Mouse (Mus musculus): ENCODE results near the gene Gpr146. TPM values are rescaled to one million over a fixed set of nuclear protein-coding genes. Genes with fewer than 3 reads are reported as not detected.

Gene Gpr146
- polyA plus RNA-seq, 1 experiment from 2014 or later: 8.5 TPM

GRCm38 (mm10) chr5:139413545-139413944 lies 36.0 kb downstream of the Gpr146 start:
- Histone ChIP-seq H3K4me1 (replicated peaks) (peaks cover 30% of the 10 kb centered on the region), H3K27me3 (replicated peaks) (peaks cover 66% of the 10 kb centered on the region), H3K36me3 (no peaks in the 10 kb centered on the region), H3K9ac (no peak overlapping the region), H3K4me3 (no peak overlapping the region), H3K4me2 (no peak overlapping the region), H3K9me3 (replicated peaks) (peaks cover 7% of the 10 kb centered on the region; the same call in 1 of the 2 replicates), H3K27ac (ENCODE audit: poor library complexity, severe bottlenecking) (no peak overlapping the region)
- 86% methylated on average over 4 of the region's 4 CpGs for WGBS
- no peak for ATAC-seq (ENCODE audit: insufficient number of reproducible peaks, low FRiP score)

- Histone ChIP-seq H3K9ac (no peak overlapping the region), H3K27me3 (replicated peaks) (peaks cover 72% of the 10 kb centered on the region), H3K4me1 (replicated peaks) (peaks cover 26% of the 10 kb centered on the region), H3K4me2 (no peak overlapping the region), H3K4me3 (no peak overlapping the region), H3K36me3 (no peaks in the 10 kb centered on the region), H3K9me3 (replicated peaks) (peaks cover 7% of the 10 kb centered on the region; the same call in 1 of the 2 replicates), H3K27ac (ENCODE audit: poor library complexity, severe bottlenecking) (no peak overlapping the region)
- ATAC-seq (ENCODE audit: insufficient number of reproducible peaks, low FRiP score): no peak
- WGBS: 89% methylated on average over 5 of the region's 5 CpGs
Measured at GRCm38 (mm10) chr5:139415001-139415400, 37.5 kb downstream of the Gpr146 start.

- Histone ChIP-seq H3K4me1 (replicated peaks) (peaks cover 21% of the 10 kb centered on the region), H3K9ac (no peak overlapping the region), H3K27me3 (replicated peaks) (peaks cover 77% of the 10 kb centered on the region), H3K9me3 (replicated peaks) (peaks cover 7% of the 10 kb centered on the region; the same call in 1 of the 2 replicates), H3K4me2 (no peak overlapping the region), H3K4me3 (no peak overlapping the region), H3K36me3 (no peaks in the 10 kb centered on the region), H3K27ac (ENCODE audit: poor library complexity, severe bottlenecking) (no peak overlapping the region)
- no peak for ATAC-seq (ENCODE audit: insufficient number of reproducible peaks, low FRiP score)
- WGBS: 91% methylated on average over 4 of the region's 4 CpGs
Measured at GRCm38 (mm10) chr5:139416942-139417341, 39.4 kb downstream of the Gpr146 start.

GRCm38 (mm10) chr5:139417480-139417879 lies 40.0 kb downstream of the Gpr146 start:
- Histone ChIP-seq H3K27ac (ENCODE audit: poor library complexity, severe bottlenecking) (no peak overlapping the region), H3K36me3 (no peaks in the 10 kb centered on the region), H3K4me1 (replicated peaks) (peaks cover 23% of the 10 kb centered on the region), H3K9ac (no peak overlapping the region), H3K4me2 (no peak overlapping the region), H3K4me3 (no peak overlapping the region), H3K27me3 (replicated peaks) (peaks cover 78% of the 10 kb centered on the region), H3K9me3 (replicated peaks) (peaks cover 7% of the 10 kb centered on the region; the same call in 1 of the 2 replicates)
- ATAC-seq (ENCODE audit: insufficient number of reproducible peaks, low FRiP score): no peak
- WGBS: 85% methylated on average over 3 of the region's 3 CpGs

- WGBS: 54% methylated on average over 2 of the region's 2 CpGs
- Histone ChIP-seq H3K4me2 (0 out of 2 replicates have a peak overlapping the region, but pooled peaks have one; percentile 33), H3K36me3 (no peaks in the 10 kb centered on the region), H3K9me3 (replicated peaks) (peaks cover 7% of the 10 kb centered on the region; the same call in 1 of the 2 replicates), H3K27me3 (replicated peaks) (peaks cover 74% of the 10 kb centered on the region), H3K27ac (ENCODE audit: poor library complexity, severe bottlenecking) (no peak overlapping the region), H3K4me3 (no peak overlapping the region), H3K9ac (no peak overlapping the region), H3K4me1 (replicated peaks) (peaks cover 26% of the 10 kb centered on the region)
- no peak for ATAC-seq (ENCODE audit: insufficient number of reproducible peaks, low FRiP score)
Measured at GRCm38 (mm10) chr5:139418110-139418509, 40.6 kb downstream of the Gpr146 start.

- H3K4me3 ChIP-seq: no peak overlapping the region
- ATAC-seq (ENCODE audit: insufficient number of reproducible peaks, low FRiP score): 0 out of 2 replicates have a peak, but pooled peaks have one; percentile 50
- H3K9me3 ChIP-seq (replicated peaks): peaks cover 7% of the 10 kb centered on the region; the same call in 1 of the 2 replicates
- H3K27ac ChIP-seq (ENCODE audit: poor library complexity, severe bottlenecking): no peak overlapping the region
- peaks cover 76% of the 10 kb centered on the region for H3K27me3 ChIP-seq (replicated peaks)
- WGBS: 9% methylated on average over 3 of the region's 3 CpGs
- H3K9ac ChIP-seq: peak overlapping the region; percentile 5; the same call in 1 of the 2 replicates
- peaks cover 29% of the 10 kb centered on the region for H3K4me1 ChIP-seq (replicated peaks)
- H3K4me2 ChIP-seq: peak overlapping the region; percentile 33
- H3K36me3 ChIP-seq: no peaks in the 10 kb centered on the region
Measured at GRCm38 (mm10) chr5:139418633-139419032, 41.1 kb downstream of the Gpr146 start.

GRCm38 (mm10) chr5:139423026-139423865 lies 45.7 kb downstream of the Gpr146 start, which contains the start of gene Gper1:
Gene Gper1, plus strand, starts transcription at chr5:139423151.
- Histone ChIP-seq H3K9ac (0 out of 2 replicates have a peak within 1 kb of the TSS, but pooled peaks have one; percentile 31), H3K27ac (ENCODE audit: poor library complexity, severe bottlenecking) (no peak within 1 kb of the TSS), H3K36me3 (no peaks in the 10 kb centered on the region), H3K27me3 (replicated peaks) (peaks cover 79% of the 10 kb centered on the region), H3K9me3 (replicated peaks) (no peaks in the 10 kb centered on the region), H3K4me3 (peak within 1 kb of the TSS; percentile 20; the same call in 1 of the 2 replicates), H3K4me1 (replicated peaks) (peaks cover 27% of the 10 kb centered on the region), H3K4me2 (peak within 1 kb of the TSS; percentile 43)
- 60% methylated on average over 21 of the region's 21 CpGs for WGBS
- ATAC-seq (ENCODE audit: insufficient number of reproducible peaks, low FRiP score): no peak

- H3K9me3 ChIP-seq (replicated peaks): no peaks in the 10 kb centered on the region
- no peak overlapping the region for H3K27ac ChIP-seq (ENCODE audit: poor library complexity, severe bottlenecking)
- no peaks in the 10 kb centered on the region for H3K36me3 ChIP-seq
- H3K27me3 ChIP-seq (replicated peaks): peaks cover 79% of the 10 kb centered on the region
- 67% methylated on average over 9 of the region's 9 CpGs for WGBS
- H3K9ac ChIP-seq: no peak overlapping the region
- H3K4me3 ChIP-seq: no peak overlapping the region
- ATAC-seq (ENCODE audit: insufficient number of reproducible peaks, low FRiP score): no peak
- H3K4me2 ChIP-seq: no peak overlapping the region
- peaks cover 23% of the 10 kb centered on the region for H3K4me1 ChIP-seq (replicated peaks)
Measured at GRCm38 (mm10) chr5:139425198-139425597, 47.7 kb downstream of the Gpr146 start.

GRCm38 (mm10) chr5:139427001-139427400 lies 49.5 kb downstream of the Gpr146 start:
- Histone ChIP-seq H3K36me3 (no peaks in the 10 kb centered on the region), H3K4me3 (no peak overlapping the region), H3K4me1 (replicated peaks) (peaks cover 22% of the 10 kb centered on the region), H3K9me3 (replicated peaks) (no peaks in the 10 kb centered on the region), H3K4me2 (no peak overlapping the region), H3K27me3 (replicated peaks) (peaks cover 78% of the 10 kb centered on the region), H3K27ac (ENCODE audit: poor library complexity, severe bottlenecking) (no peak overlapping the region), H3K9ac (no peak overlapping the region)
- 88% methylated on average over 9 of the region's 9 CpGs for WGBS
- no peak for ATAC-seq (ENCODE audit: insufficient number of reproducible peaks, low FRiP score)

- Histone ChIP-seq H3K4me1 (replicated peaks) (peaks cover 19% of the 10 kb centered on the region), H3K4me3 (no peak overlapping the region), H3K9me3 (replicated peaks) (no peaks in the 10 kb centered on the region), H3K27ac (ENCODE audit: poor library complexity, severe bottlenecking) (no peak overlapping the region), H3K27me3 (replicated peaks) (peaks cover 76% of the 10 kb centered on the region), H3K36me3 (no peaks in the 10 kb centered on the region), H3K4me2 (no peak overlapping the region), H3K9ac (no peak overlapping the region)
- 69% methylated on average over 9 of the region's 9 CpGs for WGBS
- ATAC-seq (ENCODE audit: insufficient number of reproducible peaks, low FRiP score): no peak
Measured at GRCm38 (mm10) chr5:139427989-139428388, 50.5 kb downstream of the Gpr146 start.

GRCm38 (mm10) chr5:139429818-139430341 lies 52.4 kb downstream of the Gpr146 start:
- H3K4me3 ChIP-seq: no peak overlapping the region
- no peaks in the 10 kb centered on the region for H3K36me3 ChIP-seq
- no peak overlapping the region for H3K27ac ChIP-seq (ENCODE audit: poor library complexity, severe bottlenecking)
- peaks cover 71% of the 10 kb centered on the region for H3K27me3 ChIP-seq (replicated peaks)
- peaks cover 15% of the 10 kb centered on the region for H3K4me1 ChIP-seq (replicated peaks)
- H3K9ac ChIP-seq: no peak overlapping the region
- H3K4me2 ChIP-seq: no peak overlapping the region
- no peak for ATAC-seq (ENCODE audit: insufficient number of reproducible peaks, low FRiP score)
- no peaks in the 10 kb centered on the region for H3K9me3 ChIP-seq (replicated peaks)
- WGBS: 44% methylated on average over 12 of the region's 12 CpGs
